10 mouse cellular contexts compared by ENCODE assay signal in genomic region chr7:121589088-121589605, GRCm38 (mm10).
DNase-seq lines count a peak whose midpoint lies in the region; ATAC-seq and TF ChIP-seq lines count a peak whose summit lies in the region.
"Had no signal": no experiment of that assay in that cellular context is flagged by ENCODE, and none has a peak within 500 bp of the region (broad histone marks: within the 10 kb centered on the region; RNA-seq: fewer than 3 reads in every experiment).

No protein-coding gene starts in this region.

- no peaks in the 10 kb centered on the region for H3K27me3 ChIP-seq in forebrain, embryonic 15.5 days

- H3K4me3 ChIP-seq in layer of hippocampus, adult 2 months, result no peak overlapping the region
- no peak overlapping the region for H3K4me3 ChIP-seq in forebrain, embryonic 15.5 days

- DNase-seq in layer of hippocampus, adult 2 months (ENCODE audit: low spot score in 2 of 2), result peak in 1 of 2 experiments; percentile 22
- DNase-seq in layer of hippocampus, adult 9-11 months, result no peak
- peak; percentile 18 for DNase-seq in cerebellum, adult 11 months
- peak; percentile 43 to 69 for DNase-seq in kidney, postnatal 25 days
- DNase-seq in lung, postnatal 36 days, result no peak
- DNase-seq in frontal cortex, postnatal 14 days (ENCODE audit: low spot score in 2 of 2), result no peak
- no peak for DNase-seq in gastrocnemius, postnatal 10 days
- DNase-seq: gastrocnemius, postnatal 36 days; lung, postnatal 10 days had no signal

- H3K9ac ChIP-seq in forebrain, embryonic 15.5 days (replicated peaks), result no peak overlapping the region

- H3K9me3 ChIP-seq in forebrain, embryonic 15.5 days, result no peaks in the 10 kb centered on the region

- H3K27ac ChIP-seq in layer of hippocampus, adult 2 months, result 0 out of 2 replicates have a peak overlapping the region, but pooled peaks have one; percentile 1
- 0 out of 2 replicates have a peak overlapping the region, but pooled peaks have one; percentile 27 for H3K27ac ChIP-seq in forebrain, embryonic 15.5 days (replicated peaks)

- WGBS in forebrain, embryonic 15.5 days, result 17% methylated on average over 11 of the region's 11 CpGs

- no peak for TF ChIP-seq CTCF in layer of hippocampus, adult 2 months (conservative IDR thresholded peaks at IDR 0.05)

- peak; percentile 68 for ATAC-seq in forebrain, embryonic 15.5 days (replicated peaks)

- H3K36me3 ChIP-seq in forebrain, embryonic 15.5 days, result no peaks in the 10 kb centered on the region

- H3K4me1 ChIP-seq in forebrain, embryonic 15.5 days, result peaks cover 13% of the 10 kb centered on the region

- peak overlapping the region; percentile 15; the same call in 1 of the 2 replicates for H3K4me2 ChIP-seq in forebrain, embryonic 15.5 days (replicated peaks)

Comparison
In these comparisons a context has a peak if more than half of its experiments do, and no peak if none do; other contexts are left out.
1. DNase-seq: peak in cerebellum, adult 11 months (single experiment) and kidney, postnatal 25 days (2 of 2); none in layer of hippocampus, adult 9-11 months (single experiment), lung, postnatal 36 days (single experiment), frontal cortex, postnatal 14 days (0 of 2) and gastrocnemius, postnatal 10 days (single experiment).